Mouse (Mus musculus) mouse embryonic stem cell (cell line): ENCODE measurements around the gene Cds2.

Experiments used
- in situ Hi-C, 2 experiments: fragments of 300-500 bp; cut with MboI; formaldehyde crosslinking; loops; 1 replicate in 1 of 2; 3 replicates in 1 of 2; pipeline ENCODE4 v1.14.3; 2019 to 2020; ENCODE audit warnings: low sequenced_read_pairs in 2 of 2, low pct_unique_long_range_greater_than_20kb in 1 of 2, mixed read lengths in 1 of 2; ENCODE audit not compliant: unreplicated experiment in 1 of 2

Cds2 gene

DNA sequence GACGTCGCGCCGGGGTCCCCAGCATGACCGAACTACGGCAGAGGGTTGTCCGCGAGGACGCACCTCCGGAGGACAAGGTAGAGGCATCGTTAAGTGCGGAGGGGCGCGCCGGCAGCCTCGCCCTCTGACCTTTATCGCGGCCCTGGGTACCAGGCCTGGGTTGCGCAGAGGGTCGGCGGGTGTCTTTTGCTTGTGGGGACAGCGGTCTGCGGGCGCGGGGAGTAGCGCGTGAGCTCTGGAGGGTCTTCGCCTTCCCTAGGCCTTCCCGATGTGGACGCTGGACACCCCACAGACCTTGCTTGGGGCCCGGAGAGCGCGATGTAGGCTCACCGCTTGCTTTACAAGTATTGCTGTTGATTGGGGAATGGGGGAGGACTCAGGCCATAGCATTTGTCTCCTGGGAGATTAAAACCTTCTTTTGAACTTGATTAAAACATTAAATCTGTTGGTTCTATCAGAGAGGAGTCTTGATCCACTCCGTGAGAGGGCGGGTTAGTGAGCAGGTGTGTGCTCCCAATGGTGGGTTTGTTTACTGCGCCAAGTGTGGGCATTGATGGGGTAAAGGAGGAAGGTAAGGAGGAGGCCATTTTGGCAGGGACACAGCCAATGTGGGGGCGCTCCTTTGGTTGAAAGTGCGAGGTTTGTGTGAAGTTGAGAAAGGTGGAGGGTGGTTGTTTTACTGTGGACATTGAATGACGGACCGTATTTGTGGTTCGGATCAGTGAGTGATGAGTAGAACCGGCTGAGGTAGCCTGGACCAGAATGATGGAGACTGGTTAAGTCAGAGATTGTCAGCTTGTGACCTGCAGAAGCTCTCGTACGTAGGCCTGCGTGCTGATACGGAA is 695 bp downstream of the Cds2 start:
- in situ Hi-C loops: no loop called here

DNA sequence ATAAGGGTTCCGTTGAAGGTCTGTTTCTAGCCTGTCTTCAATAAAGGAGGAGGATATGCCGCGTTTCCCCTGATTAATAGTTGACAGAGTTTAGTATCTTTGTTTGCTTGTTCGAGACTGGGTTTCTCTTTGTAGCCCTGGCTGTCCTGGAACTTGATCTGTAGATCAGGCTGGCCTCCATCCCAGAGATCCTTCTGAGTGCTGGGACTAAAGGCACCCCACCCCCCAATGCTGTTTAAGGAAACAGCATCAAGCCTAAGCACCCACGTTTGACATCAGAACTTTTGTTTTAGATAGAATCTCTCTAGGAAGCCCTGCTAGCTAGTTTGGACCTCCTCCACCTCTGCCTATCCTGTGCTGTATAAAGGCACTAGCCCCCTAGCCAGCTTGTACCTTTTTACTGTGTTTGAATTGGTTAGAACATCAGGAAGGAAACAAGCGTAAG is 1.3 kb downstream of the Cds2 start:
- in situ Hi-C loops: no loop called here

DNA sequence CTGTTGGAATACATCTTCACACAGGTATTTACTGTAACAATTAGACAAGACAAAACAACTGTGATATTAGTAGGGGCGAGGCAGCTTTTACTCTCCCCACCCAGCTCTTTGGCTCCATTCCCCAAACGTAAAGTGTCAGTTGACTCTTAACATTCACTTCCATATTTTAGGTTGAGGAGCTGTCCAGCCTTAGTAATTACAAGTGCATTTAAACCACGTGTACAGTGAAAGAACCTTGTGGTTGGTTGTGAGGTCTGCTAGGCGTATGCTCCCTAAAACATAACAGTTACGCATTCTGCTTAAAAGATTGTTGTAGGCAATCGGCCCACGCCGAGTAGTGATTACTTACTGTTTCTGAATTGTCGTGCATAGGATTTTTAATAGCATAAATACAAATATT is 2.2 kb downstream of the Cds2 start:
- in situ Hi-C loops: no loop called here

DNA sequence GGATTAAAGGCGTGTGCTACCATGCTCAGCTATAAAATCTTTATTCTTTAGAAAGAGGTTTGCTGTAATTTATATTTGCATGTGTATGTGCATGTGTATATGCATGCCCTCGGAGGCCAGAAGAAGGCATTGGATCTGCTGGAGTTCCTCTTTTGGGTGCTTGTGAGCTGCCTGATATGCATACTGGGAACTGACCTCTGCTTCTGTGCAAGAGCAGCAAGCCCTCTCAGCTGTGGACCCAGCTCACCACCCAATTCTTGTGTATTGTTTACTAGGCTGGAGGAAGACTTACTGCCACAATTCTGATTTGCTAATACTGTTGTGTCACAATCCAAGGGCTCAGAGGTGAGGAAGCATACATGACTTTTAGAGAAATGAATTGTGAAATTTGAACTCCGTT is 3.1 kb downstream of the Cds2 start:
- in situ Hi-C loops: no loop called here

- in situ Hi-C loops: no loop called here
These were observed 6.3 kb downstream of the Cds2 start for GRCm38 (mm10) chr2:132269217-132269616.

GRCm38 (mm10) chr2:132270331-132270951 is 7.5 kb downstream of the Cds2 start:
- in situ Hi-C loops: no loop called here

DNA sequence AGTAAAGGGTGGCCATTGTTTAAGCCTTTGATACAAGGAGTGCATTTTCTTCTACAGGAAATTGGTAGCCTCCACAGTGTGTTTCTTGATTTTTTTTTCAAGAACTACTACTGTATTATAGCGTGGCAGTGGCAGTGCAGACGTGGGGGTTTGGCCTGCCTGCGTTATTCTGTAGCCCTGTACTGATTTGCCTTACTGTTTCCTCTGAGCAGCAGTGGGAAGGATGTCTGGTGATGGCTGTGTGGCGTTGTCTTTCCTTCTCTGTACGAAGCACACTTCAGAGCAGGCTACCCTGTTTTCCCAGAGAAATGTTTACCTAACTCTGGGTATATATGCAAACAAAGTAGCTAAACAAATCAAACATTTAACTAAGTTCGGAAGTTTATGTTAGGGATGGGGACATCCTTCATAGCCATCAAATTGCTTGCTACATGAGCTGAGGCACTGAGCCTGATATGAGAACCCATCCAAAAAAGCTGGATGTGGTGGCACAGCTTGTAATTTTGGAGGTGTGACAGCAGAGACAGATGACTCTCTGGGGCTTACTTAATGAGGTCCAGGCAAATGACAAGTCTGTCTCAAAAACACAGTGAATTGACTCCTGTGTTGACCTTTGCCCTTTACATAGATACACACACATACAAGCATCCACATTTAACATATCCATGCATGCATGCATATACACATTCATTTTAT is 9.9 kb downstream of the Cds2 start:
- in situ Hi-C loops: no loop called here

DNA sequence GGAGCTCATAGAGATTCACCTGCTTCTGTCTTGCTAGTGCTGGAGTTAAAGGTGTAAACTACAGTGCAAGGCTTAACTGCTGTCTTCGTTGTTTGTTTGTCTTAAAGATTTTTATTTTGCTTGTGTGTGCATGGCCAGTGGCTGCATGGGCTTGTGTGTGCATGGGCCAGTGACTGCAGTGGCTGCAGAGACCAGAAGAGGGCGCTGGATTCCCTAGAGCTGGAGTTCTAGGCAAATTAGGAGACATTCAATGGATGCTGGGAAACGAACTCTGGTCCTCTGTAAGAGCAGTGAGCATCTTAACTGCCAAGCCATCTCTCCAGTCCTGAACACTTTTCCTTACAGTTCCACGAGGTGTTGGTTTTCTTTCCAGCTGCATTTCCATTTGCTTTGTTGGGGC is 12.6 kb downstream of the Cds2 start:
- in situ Hi-C loops: no loop called here

DNA sequence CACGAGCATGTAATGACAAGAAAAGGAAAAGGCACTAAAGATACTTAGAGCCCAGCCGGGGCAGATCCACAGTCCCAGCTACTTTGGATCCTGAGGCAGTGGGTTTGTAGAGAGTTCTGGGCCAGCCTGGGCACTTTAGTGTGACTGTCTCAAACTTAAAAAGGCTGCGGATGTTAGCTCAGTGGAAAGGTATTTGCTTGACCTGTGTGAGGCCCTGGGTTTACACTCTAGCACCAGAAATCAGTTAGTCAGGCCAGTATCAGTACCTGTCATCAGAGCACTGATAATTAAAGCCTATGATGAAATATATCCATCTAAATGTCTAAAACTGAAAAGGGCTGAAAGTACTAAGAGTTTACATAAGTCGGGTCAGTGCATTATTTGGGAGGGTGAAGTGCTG is 13.3 kb downstream of the Cds2 start:
- in situ Hi-C loops: no loop called here

DNA sequence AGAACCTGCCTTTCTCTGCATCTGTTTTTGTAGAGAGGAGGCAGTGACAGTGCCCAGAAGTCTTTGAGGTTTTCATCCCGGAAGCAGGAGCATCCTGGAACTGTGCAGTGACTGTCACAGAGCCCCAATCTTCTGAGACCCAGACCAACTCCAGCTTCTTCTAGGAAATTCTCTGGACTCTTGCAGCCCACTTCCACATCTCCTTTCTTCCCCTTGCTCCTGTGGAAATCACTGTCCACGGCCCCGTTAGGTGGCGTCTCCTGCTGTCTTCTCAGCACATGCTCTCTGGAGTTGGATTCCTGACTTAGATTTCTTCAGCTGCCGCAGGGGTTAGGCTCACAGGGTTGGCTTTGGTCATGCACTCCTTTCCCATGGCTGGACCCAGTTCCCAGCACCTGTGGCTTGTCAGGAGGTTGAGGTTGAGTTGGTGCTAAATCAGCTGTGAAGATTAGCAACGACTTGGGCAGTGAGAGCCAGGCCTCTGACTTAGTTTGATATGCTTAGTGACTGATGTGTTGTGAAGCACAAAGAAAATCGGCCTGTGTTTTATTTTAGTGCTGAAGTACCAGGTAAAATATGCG is 15.4 kb downstream of the Cds2 start:
- in situ Hi-C loops: no loop called here

GRCm38 (mm10) chr2:132279336-132279882 is 16.5 kb downstream of the Cds2 start:
- in situ Hi-C loops: no loop called here

DNA sequence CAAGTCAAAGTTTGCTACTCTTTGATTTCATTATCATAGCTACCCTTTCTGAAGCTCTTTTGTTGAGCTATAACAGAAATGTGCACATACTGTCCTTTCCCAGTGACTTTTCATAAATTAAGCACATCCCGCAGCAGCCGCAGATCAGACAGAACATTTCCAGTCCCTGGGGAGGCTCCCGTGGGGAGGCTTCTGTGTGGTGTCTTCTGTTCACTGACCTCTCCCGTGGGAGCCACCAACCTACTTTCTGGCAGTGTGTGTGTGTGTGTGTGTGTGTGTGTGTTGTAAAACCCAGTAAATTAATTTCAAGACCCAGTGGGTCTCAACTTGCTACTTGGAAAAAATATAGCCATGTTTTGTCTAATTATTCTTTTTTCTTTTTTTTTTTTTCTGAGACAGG is 17.0 kb downstream of the Cds2 start:
- in situ Hi-C loops: loop anchor here in 1 of 2 experiments (5.0 kb wide), 1 partner anchor 113 kb away; no protein-coding TSS in a partner anchor

DNA sequence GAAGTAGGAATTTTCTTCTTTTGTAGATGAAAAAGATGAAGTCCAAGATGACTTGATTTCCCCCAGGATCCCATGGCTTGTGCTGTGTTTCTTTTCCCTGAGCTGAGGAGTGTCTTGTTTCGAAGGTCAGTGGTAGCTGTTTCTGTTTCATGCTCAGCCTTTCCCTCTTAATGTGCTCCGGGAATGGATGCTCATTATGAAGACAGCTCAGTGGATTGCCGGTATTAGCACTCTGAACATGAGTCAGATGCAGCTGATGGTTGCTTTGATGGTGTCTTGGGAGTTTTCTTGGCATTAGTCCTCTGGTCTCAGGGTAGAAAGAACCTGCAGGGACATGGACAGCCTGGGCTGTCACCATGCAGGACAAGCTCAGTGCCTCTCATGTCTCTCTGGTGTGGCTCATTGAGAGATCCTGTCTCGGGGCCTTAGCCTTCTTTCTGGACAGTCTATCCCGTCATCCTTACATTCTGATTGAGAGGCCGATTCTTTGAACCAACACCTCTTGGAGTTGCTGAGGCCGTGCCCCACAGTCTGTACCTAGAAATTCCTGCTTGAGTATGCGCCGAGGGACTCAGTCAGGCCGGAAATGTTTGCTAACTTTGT is 17.7 kb downstream of the Cds2 start:
- in situ Hi-C loops: loop anchor here in 1 of 2 experiments (5.0 kb wide), 1 partner anchor 113 kb away; no protein-coding TSS in a partner anchor

DNA sequence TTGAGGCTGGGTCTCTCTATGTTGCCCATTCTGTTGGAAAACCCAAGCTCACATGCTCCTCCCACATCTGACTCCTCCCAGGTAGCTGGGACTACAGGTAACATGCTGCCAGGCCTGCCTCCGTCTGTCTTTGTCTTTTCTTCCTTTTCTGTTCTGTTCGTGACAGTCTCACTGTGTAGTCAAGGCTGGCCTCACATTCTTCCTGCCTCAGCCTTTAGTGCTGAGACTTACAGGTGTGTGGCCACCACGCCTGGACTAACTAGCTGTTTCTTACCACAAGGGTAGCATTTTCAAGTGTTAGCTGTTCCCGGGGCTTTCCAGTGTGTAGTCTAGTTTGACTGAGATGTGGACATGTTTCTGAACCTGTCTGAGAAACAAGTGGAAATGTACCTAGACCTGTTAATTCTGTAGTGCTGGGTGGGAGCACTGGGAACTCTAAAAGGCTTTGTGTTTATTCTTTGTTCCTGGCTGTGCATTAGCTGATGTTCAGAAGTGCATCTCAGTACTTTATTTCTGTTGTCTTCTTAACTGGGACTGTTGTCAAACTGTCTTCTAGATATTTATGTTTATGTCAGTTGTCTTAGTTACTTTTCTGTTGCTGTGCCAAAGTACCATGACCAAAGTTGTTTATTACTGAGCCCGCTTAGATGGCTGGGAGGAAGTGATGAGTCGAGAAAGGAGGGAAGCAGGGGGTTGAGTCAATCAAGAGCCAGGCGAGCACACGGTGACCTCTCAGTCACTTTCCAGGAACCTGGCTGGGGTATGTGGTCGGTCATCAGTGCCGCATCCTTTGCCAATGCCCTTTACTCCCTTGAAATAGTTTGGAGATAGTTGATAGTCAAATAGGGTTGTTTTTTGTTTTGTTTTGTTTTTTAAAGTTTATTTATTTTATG is 18.9 kb downstream of the Cds2 start:
- in situ Hi-C loops: loop anchor here in 1 of 2 experiments (5.0 kb wide), 1 partner anchor 115 kb away; no protein-coding TSS in a partner anchor

DNA sequence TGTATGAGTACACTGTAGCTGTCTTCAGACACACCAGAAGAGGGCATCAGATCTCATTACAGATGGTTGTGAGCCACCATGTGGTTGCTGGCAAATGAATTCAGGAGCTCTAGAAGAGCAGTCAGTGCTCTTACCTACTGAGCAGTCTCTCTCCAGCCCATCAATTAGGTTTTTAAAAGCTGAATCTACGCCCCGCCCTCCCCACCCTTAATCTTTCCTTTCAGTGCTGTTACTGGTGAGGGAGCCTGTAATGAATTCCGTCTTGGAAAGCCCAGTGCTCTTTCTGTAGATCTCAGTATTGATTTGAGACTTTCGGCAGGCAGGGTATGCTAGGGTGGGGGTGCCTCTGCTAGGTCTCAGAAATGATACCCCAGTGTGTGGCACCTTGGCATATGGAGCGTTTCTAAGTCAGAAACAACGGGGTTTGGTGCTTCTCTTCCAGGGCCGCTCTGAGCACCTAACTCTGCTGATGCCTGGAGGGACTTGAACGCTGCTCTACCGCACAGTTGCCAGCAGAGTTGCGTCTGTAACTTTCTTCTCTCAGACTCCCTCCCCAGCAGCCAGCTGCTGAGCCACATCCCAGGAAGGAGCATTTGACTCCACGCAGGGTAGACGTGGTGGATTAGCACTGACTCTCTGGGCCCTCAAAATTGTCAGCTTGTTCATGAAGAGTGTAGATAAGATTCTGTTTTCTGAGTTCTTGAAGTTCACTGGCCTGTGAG is 19.7 kb downstream of the Cds2 start:
- in situ Hi-C loops: loop anchor here in 1 of 2 experiments (5.0 kb wide), 1 partner anchor 115 kb away; no protein-coding TSS in a partner anchor

DNA sequence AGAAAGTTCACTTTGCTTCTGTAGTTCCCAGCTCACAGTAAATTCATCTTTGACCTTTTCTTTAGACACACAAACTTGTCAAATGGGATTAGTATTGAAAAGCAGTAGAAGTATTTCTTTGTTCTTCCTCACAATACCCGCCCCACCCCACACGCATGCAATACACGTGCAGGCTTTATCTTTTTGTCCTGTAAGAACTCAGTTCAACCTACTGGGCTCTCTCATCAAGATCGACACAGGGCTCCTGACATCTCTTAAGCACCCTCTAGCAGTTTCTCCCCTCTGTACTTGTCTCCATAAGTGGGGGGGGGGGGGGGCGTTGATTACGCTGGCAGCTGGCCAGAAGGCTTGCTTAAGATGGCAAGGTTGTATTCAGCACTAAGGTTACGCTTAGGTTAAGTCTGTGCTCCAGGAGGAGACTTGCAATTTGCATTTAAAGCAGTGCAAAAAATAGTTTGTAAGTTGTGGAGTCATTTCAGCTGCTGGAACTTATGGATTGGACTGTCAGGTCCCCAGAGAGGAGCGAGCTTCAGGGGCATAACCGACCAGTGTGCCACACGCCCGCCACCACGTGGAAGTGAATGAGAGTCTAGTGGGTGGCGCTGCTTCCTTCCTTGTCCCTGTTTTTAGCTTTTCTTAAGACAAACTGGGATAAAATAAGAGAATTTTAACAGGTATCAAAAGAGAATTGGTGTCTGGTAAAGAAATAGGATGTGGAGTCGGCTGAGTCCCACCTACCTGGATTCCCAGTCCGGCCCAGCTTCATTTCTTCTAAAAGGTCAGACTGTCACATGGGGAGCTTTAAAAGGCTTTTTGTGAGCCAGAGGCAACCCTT is 20.5 kb downstream of the Cds2 start:
- in situ Hi-C loops: loop anchor here in 1 of 2 experiments (5.0 kb wide), 1 partner anchor 116 kb away; no protein-coding TSS in a partner anchor
